Mouse (Mus musculus) forebrain, embryonic 16.5 days (tissue): ENCODE measurements around the gene Cst11. TPM values are rescaled to one million over a fixed set of nuclear protein-coding genes. Genes with fewer than 3 reads are reported as not detected.

Experiments used
- polyA plus RNA-seq: library from polyadenylated mRNA; unstranded; fragments of >200 nt; fragmentation: Nextera tagmentation; extraction: Ambion mirVana; gene quantifications from 2 replicates; pipeline ENCODE4 v1.2.1, GENCODE M21; 2015

The Cst11 gene
- polyA plus RNA-seq, 1 experiment from 2014 or later: not detected

Other genes starting within 250 kb of the Cst11 start
- 54.6 and 62.5 TPM in 2 replicates for gene Nxt1, start 98.9 kb downstream of the Cst11 start, polyA plus RNA-seq
- 23.0 and 24.3 TPM in 2 replicates for gene Gzf1, start 90.5 kb downstream of the Cst11 start, polyA plus RNA-seq
- gene Napb, start 39.0 kb downstream of the Cst11 start, polyA plus RNA-seq: 39.3 and 52.6 TPM in 2 replicates
- not detected in 2 replicates for gene Cstl1, start 21.1 kb downstream of the Cst11 start, polyA plus RNA-seq
- gene 8030411F24Rik, start 10.5 kb upstream of the Cst11 start, polyA plus RNA-seq: not detected in 2 replicates
- gene Cst12, start 17.9 kb upstream of the Cst11 start, polyA plus RNA-seq: not detected in 2 replicates
- not detected in 2 replicates for gene Cst8, start 27.3 kb upstream of the Cst11 start, polyA plus RNA-seq
- gene Cst13, start 48.6 kb upstream of the Cst11 start, polyA plus RNA-seq: not detected in 2 replicates
- gene Cst9, start 63.6 kb upstream of the Cst11 start, polyA plus RNA-seq: not detected in 2 replicates
- not detected in 2 replicates for gene 9230104L09Rik, start 93.5 kb upstream of the Cst11 start, polyA plus RNA-seq
- gene Cst3, start 104.2 kb upstream of the Cst11 start, polyA plus RNA-seq: 482 and 493 TPM in 2 replicates
- not detected in 2 replicates for gene Gm1330, start 231.8 kb upstream of the Cst11 start, polyA plus RNA-seq
- not detected in 2 replicates for gene Gm10750, start 245.7 kb upstream of the Cst11 start, polyA plus RNA-seq